Mouse (Mus musculus) E14TG2a.4 (cell line): Measurements from ENCODE around the gene Vmn1r223.
"Not testable (repeated sequence)": the region's sequence is repeated elsewhere in the genome, so short reads cannot be mapped to it uniquely, and the experiment has no call there.

Source experiments
- CTCF ChIP-seq: conservative IDR thresholded peaks from 2 replicates; pipeline ENCODE4 v1.5.1; 2014; ENCODE audit warnings: low read length
- NANOG ChIP-seq: IDR thresholded peaks from 2 replicates; pipeline ENCODE4 v1.6.1; 2014; ENCODE audit warnings: borderline replicate concordance, low read length, mixed read lengths
- POU5F1 ChIP-seq: IDR thresholded peaks from 2 replicates; pipeline ENCODE4 v1.6.1; 2014; ENCODE audit warnings: low read length, borderline replicate concordance

DNA sequence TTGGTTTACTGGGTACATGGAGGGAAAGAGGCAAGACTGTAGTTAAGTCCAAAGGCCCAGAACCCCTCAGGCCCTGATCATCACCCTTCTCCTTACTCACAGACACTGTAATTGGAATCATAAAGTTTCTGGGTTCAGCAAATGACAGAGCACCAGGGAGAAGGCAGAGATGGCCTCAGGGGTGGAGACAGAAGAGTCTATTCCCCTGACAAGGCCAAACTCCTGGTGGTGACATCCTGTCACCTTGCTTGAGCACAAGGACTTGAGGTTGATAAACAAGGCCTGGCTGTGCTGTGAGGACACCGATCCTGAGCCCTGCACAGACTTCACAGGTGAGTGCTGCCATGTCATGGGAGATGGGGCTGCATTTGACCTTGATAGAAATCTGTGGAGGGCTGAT lies at the start of gene Vmn1r223:
- TF ChIP-seq CTCF, POU5F1, NANOG: not testable (repeated sequence)
